Mouse (Mus musculus) MEL-GATA-1-ER (cell line): ENCODE measurements around the gene Vwa7.
"Not testable (repeated sequence)": the region's sequence is repeated elsewhere in the genome, so short reads cannot be mapped to it uniquely, and the experiment has no call there.

ENCODE experiments used
- DNase-seq: peaks from one replicate; pipeline ENCODE4 v3.0.0-alpha.2; 2012; ENCODE audit warnings: low read depth; ENCODE audit errors: extremely low read depth

Vwa7 gene

DNA sequence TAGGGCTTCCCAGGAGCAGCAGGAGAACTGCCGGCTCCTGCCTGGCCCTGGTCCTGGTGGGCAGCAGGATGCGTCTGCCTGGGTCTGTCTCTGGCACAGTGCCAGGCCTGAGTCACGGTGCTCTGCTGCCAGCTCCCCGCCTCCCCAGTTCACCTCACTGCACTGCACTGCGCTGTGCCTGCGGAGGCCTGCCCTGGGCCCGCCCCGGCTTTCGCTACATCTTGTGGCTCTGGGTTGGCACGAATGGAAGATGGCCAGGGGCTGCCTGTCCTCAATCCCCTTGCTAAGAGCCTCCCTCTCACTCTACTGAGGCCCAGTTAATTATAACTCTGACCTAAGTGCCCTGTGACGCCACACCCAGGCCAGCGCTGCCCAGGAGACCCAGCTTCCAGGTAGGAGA lies at the start of gene Vwa7:
Gene Vwa7, plus strand, starts transcription at position 204 of the 400 bp plus-strand sequence.
- DNase-seq = no peak

DNA sequence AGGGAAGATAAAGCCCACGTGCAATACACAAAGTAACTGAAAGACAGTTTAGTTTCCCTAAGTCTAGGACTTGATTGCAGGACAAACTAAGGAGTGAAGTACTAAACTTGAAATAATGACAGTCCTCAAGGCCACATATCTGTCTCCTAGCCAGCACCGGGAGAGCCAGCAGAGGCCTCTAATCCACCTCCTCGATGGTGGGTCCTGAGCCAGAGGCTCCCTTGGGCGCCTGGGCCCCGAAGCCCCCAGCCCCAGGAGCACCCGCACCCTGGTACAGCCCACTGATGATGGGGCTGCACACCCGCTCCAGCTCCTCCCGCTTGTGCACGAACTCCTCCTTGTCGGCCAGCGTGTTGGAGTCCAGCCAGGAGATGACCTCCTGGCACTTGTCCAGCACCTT lies 46.6 kb upstream of the Vwa7 start, which contains the start of gene Gm20481:
Gene Gm20481, plus strand, starts transcription at position 91 of the 400 bp plus-strand sequence.
- DNase-seq = not testable (repeated sequence)

DNA sequence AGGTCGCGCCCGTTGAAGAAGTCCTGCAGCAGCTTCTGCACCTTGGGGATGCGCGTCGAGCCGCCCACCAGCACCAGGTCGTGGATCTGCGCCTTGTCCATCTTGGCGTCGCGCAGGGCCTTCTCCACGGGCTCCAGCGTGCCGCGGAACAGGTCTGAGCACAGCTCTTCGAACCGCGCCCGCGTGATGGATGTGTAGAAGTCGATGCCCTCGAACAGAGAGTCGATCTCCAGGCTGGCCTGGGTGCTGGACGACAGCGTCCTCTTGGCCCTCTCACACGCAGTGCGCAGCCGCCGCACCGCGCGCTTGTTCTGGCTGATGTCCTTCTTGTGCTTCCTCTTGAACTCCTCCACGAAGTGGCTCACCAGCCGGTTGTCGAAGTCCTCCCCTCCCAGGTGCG lies 45.5 kb upstream of the Vwa7 start:
- DNase-seq = not testable (repeated sequence)

DNA sequence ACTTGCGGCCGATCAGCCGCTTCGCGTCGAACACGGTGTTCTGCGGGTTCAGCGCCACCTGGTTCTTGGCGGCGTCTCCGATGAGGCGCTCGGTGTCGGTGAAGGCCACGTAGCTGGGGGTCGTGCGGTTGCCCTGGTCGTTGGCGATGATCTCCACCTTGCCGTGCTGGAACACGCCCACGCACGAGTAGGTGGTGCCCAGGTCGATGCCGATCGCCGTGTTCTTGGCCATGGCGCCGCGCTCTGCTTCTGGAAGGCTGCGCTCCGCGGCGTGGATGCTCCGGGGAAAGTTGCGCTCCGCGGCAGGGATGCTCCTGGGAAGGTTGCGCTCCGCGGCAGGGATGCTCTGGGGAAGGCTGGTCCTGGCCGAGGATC lies 44.7 kb upstream of the Vwa7 start:
- not testable (repeated sequence) for DNase-seq

DNA sequence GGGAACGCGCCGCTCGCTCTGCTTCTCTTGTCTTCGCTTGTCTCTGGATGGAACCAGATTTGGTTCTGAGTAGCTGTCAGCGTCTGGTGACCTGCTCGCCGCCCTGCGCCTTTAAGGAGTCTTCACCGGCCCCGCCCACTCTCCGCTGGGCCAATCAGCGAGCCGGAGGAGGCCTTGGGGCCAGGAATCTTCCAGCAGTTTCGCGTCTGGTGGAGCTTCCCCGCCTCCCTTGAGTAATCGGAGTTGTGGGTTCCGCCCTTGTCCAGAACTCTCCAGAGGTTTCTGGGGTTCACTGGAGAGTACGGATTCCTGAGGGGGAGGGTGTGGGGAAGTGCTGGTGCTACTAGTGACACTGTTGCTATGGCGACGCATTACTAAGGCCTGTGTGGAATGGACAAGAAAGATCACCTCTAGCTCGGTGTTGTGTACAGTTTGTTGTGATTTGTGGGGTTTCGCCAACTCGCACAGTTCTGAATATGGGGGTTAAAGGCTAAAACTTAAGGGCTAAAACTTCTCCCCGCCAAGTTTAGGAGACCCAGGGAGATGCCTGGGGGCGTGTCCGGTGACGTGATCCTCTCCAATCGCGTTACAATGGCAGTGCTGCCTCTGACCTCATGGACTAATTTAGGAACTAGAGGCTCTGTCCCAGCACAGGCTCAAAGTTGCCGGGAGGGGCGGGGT lies 44.2 kb upstream of the Vwa7 start, which contains the start of the genes Hspa1a and Hspa1l:
Gene Hspa1a, minus strand, starts transcription at position 88 of the 681 bp plus-strand sequence.
Gene Hspa1l, plus strand, starts transcription at position 635 of the 681 bp plus-strand sequence.
- not testable (repeated sequence) for DNase-seq

DNA sequence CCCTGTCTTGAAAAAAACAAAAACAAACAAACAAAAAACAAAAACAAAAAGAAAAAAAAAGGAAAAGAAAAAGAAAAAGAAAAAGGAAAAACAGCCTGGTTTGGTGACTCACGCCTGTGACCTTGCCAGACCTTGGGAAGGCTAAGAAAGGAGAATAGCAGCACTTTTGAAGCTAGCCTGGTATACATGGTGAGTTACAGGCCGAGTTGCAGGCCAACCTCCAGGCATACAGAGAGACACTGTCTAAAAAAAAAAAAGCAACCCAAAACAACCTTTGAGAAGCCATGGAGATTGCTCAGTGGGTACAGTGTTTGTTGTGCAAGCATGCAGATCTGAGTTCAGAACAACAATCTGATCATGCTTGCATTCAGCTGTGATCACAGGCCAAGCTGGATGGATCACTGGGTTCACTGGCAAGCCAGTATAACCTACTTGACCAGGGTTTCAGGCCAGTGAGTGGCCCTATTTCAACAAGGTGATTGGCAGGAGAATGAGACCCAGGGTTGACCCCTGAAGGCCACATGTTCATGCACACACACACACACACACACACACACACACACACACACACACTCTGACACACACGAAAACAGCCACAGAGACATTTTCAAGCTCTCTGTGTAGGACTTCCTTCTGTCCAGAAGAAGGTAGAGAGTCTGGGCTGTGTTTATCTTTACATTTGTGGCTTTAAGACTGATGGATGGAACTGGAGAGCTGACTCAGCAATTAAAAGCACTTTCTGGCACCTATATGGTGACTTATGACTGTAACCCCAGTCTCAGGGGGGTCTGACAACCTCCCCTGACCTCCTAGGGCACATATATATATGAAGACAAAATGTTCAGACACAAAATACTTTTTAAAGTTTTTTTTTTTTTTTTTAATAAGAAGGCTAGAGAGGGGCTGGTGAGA lies 40.5 kb upstream of the Vwa7 start:
- no peak for DNase-seq

DNA sequence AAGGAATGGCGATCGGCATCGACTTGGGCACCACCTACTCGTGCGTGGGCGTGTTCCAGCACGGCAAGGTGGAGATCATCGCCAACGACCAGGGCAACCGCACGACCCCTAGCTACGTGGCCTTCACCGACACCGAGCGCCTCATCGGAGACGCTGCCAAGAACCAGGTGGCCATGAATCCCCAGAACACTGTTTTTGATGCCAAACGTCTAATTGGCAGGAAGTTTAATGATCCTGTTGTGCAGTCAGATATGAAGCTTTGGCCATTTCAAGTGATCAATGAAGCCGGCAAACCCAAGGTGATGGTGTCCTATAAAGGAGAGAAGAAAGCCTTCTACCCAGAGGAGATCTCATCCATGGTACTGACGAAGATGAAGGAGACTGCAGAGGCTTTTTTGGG lies 39.4 kb upstream of the Vwa7 start:
- no peak for DNase-seq

DNA sequence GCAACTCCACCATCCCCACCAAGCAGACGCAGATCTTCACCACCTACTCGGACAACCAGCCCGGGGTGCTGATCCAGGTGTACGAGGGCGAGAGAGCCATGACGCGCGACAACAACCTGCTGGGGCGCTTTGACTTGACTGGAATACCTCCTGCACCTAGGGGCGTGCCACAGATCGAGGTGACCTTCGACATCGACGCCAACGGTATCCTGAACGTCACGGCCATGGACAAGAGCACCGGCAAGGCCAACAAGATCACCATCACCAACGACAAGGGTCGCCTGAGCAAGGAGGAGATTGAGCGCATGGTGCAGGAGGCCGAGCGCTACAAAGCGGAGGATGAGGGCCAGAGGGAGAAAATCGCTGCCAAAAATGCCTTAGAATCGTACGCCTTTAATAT lies 38.1 kb upstream of the Vwa7 start:
- no peak for DNase-seq

DNA sequence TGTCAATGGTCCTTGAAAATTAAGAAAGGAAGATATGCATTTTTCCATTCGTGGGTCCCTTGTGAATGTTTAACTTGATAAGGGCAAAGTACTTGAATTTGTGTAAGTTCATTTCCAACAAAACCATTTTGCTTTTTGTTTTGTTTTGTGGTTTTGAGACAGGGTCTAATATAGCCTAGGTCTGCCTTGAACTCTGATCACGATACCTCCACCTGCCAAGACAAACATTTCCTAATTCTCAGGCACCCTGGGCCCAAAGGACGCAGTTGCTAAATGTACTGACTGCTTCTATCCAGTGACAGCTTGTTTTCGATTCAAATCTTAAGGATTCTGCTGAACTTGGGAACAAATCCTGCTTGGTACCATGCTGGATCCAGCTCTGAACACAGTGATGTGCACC lies 36.7 kb upstream of the Vwa7 start:
- DNase-seq = no peak

DNA sequence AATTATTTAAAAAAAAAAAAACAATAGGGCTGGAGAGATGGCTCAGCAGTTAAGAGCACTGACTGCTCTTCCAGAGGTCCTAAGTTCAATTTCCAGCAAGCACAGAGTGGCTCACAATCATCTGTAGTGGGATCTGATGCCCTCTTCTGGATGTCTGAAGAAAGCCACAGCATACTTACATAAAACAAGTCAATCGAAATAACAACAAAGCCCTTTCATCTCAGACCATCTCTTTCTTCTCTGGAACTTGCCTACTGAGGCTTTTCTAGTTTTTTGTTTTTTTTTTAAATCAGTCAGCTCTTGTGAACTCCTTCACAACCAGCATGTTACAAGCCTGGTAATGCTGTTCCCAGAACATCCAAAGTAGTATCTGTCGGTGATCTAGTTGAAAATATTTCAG lies 35.7 kb upstream of the Vwa7 start:
- DNase-seq = no peak

DNA sequence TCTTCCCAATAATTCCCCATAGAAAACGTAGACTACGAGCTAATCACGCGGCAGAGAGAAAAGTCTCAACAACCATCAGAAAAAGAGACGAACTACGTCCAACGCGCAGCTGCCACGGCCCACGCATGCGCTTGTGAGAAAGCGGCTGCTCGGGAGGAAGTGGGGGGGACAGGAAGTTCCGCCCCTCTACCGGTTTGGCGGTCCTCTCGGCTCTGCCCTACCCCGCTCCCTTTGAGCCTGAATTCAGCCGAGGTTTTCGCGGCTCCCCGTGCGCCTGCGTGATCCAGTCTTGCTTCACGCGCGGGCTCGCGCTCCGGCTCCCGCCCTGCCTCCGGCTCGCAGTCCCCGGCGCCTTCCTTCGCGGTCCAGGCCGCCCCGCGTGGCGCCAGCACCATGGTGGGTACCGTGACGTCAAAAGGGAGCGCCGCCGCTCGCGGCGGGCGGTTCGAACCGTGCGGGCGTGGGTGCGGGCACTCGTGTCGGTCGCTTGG lies 34.6 kb upstream of the Vwa7 start, which contains the start of gene Lsm2:
Gene Lsm2, plus strand, starts transcription at position 173 of the 491 bp plus-strand sequence.
- DNase-seq = no peak

DNA sequence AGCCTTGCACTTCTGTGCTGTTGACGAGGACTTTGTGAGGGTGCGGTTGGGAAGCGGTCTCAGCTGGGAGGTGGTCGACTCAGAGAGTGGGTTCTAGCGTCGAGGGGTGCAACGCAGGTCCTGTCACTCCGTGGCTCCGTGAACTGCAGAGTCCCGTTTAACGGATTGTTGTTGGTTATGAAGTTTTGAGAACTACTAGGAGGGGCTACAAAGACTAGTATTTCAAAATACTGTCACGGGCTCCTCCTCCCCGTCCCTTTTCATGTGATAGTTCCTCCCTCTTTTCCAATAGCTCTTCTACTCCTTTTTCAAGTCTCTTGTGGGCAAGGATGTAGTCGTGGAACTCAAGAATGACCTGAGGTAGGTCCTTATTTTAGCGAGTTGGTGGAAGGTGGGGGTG lies 34.1 kb upstream of the Vwa7 start:
- no peak for DNase-seq

DNA sequence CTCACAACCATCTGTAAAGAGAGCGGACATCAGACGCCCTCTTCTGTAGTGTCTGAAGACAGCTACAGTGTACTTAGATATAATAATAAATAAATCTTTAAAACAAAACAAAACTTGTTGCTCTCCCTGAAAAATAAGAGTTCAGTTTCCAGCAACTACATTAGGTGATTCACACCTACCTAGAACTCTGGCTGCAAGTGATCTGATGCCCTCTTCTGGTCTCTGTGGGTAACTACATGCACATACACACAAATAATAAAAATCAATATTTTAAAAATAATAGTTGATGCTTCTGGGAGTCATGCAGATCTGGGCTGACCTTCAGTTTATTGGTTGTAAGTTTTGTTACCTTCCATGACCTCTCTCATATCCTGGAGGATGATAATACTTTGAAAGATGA lies 32.2 kb upstream of the Vwa7 start:
- DNase-seq = no peak

DNA sequence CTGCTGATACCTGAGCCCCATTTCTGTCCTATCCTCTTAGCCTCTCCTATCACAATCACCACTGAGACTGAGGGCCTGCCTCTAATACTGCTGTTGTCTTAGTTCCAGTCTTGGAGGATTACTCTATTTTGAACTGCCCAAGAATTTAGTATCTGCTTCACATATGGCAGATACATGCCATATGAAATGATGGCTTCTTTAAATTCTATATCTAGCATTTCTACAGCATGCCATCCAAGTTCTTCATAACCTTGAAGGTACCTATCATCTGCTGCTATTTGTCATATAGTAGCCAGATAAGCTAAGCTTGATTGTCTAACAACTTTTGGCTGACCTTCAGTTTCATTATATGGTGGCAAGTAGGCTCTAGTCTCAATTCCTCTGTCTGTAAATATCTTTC lies 21.6 kb upstream of the Vwa7 start:
- DNase-seq = no peak

DNA sequence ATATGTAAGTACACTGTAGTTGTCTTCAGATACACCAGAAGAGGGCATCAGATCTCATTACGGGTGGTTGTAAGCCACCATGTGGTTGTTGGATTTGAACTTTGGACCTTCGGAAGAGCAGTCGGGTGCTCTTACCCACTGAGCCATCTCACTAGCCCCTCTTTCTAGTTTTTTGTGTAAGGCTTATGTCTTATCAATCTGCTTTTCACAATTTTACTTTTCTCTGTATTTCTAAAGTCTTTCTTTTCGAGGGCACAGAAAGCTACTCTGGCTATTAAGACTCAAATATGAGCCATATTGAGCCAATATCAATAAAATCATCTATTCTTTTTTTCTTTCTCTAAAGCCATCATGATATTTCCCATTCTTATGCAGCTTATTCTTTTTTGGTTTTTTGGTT lies 21.2 kb upstream of the Vwa7 start:
- DNase-seq = not testable (repeated sequence)

DNA sequence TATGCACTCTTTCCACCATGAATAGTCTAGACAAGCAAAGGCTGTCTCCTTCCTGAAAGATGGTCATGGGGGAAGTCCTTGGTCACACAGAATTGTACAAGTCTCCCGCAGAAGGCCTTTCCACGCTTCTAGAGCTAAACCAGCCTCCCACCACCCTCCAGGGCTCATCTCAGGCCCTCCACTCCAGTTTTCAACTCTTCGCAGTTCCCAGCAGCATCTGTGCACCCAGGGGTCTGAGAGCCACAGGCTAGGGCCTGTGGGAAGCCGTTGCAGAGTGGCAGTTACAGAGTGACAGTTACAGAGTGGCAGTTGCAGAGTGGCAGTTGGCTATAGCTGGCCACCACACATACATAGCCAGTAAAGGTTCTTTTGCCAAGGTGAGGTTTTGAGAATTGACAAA lies 20.5 kb upstream of the Vwa7 start:
- DNase-seq = not testable (repeated sequence)

DNA sequence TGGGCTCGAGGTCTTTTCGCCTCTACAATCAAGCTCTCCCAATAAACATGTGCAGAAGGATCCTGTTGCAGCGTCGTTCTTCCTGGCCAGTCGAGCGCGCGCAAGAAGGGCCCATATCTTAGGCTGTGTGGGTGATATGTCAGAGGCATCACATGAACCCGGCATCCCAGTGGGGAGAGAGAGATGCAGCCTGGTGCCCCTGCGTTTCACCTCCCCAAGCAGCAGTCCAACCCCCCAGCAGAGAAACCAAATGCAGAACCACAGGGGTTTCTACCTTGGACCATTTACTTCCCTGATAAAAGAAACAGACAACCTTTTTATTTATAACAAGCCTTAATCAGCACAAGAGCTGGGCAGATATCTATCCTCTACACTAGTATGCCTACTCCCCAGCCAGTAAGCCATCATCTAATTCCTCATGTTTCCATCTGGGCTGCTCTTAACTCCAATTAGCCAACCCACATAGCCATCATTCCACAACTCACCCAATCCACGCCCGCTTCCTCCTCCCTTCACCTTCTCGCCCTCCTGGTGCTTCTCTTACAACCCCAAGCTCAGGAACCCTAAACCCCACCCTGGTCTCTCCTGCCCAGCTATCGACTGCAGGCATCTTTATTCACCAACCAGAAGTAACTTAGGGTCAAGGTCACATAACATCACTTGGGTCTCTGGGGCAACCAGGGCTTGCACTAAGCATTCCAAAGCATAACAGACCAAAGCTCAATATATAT lies 19.8 kb upstream of the Vwa7 start:
- DNase-seq = no peak

DNA sequence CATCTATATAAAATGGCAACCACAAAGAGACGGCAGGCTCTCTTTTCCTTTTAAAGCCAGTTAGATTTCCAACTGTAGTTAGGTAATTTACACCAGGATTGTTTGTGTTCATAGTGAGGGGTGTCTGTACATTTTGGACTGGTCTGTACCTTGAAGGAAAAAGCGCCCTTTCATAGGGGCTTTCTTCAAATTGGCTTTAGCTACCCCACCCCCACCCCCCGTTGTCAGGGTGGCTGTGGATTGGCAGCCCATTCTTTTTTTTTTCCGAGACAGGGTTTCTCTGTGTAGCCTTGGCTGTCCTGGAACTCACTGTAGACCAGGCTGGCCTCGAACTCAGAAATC lies 19.3 kb upstream of the Vwa7 start:
- no peak for DNase-seq

DNA sequence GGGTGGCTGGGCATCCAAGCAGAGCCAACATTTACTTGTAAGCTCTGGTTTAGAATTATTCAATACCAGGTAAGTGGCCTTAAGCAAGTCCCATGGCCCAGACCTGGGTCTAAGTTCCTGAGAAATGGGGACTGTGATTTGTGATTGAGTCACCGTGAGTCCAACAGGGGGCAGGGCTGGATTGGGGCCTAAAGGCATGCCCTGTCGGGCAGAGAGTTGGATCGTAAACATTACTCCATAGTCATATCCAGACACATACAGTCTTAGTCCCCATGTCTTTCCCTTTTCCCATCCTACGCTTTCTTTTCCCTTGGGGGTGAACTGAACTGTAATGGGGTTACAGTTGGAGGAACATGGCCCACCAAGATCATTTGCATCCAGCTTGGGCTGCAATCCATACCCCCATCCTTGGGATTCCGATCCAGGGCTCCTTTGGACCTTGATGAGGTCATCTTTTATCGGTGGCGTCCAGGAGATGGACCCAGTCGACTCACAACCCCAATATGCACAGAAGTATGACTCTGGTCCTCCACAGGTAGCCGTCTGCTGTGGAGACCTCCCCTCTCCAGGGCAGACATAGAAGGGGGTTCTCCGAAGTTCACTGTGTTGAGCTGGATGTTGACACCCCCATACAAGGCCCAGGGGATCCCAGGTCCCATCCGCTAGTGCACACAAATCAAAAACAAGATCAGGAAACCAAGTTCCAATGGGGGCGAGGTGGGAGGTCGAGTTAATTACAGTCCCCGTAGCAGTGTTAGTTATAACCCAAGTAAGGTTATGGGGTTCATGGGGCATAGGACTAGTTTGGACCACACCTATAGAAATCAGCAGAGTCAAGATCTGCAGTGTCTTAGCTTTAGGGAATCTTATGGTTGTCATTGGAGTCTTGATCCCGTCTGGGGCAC lies 17.6 kb upstream of the Vwa7 start:
- no peak for DNase-seq

DNA sequence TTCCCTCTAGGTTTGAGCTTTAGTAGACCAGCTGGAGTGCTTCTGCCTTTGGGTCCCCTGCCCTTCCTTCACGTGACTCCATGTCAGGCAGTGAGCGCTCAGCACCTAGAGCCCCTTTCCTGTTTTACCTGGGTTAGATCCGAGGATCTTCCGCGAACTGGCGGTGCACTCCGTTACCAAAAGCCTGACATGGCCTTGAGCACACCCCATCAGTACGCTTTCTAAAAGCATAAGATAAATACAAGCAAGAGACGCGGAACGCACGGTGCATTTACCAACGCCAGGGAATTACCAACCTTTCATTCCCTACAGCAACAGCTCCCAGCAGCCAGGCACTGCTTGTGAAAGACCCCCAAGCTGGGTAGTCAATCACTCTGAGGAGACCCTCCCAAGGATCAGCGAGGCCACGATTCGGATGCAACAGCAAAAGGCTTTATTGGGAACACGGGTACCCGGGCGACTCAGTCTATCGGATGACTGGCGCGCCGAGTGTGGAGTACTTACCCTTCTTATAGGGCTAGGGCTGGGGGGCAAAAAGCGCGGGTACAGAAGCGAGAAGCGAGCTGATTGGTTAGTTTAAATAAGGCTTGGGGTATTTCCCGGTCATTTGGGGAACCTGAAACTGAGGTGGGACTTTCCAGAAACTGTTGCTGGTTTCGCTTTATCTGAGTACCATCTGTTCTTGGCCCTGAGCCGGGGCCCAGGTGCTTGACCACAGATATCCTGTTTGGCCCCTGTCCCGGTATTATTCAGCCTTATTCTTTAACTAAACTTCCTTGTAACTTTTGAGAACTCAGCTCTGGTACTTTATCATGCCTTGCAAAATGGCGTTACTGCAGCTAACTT lies 16.3 kb upstream of the Vwa7 start:
- not testable (repeated sequence) for DNase-seq
